Mouse (Mus musculus): Measurements from ENCODE around the gene Smad3.

Gene Smad3

GRCm38 (mm10) chr9:63718735-63719358 lies 38.9 kb downstream of the Smad3 start:
- DNase-seq: no peak

- no peak for DNase-seq
Observed at GRCm38 (mm10) chr9:63718170-63718569, 39.6 kb downstream of the Smad3 start.

- DNase-seq: no peak
Observed at GRCm38 (mm10) chr9:63717474-63718005, 40.3 kb downstream of the Smad3 start.

DNA sequence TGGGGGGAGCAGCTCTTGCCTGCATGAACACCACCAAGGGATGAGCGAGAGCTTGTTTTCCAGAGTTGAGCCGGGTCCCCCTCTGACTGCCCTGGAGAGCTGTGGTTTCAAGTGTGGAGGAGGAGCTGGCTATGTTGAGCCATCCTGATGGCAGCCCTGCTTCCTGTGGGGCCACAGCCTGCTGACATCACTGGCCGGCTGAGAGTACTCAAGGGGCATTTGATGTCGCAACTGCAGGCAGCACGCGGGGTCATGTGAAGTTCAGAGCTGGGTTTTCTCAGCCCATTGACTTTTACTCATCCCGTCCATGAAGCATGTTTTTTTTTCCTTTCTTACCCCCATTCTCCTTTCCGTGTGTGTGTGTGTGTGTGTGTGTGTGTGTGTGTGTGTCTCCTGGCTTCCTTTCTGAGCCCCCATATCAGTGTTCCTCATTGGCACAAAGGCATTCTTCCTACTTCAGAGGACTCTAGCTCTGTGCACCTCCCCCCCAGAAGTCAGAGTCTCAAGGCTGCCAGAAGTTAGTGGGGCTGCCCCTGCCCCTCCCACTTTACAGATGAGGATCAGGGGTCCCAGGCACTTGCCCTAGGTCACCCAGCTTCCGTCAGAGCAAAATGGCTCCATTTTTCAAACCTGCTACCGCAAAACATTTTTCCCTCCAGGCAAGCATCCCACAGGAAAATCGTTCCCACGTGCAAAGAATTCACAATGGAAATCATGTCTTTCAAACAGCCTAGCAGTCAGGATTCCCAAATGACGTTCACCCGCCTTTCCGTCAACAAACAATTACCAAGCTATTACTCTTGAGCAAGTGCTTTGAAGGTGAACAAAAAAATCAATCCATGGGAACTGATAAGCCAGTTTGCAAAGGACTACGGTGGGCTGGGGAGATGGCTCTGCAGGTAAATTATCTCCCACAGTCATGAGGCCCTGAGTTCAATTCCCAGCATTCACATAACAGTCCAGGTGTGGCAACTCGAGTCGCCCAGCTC lies 41.4 kb downstream of the Smad3 start:
- DNase-seq: no peak

DNA sequence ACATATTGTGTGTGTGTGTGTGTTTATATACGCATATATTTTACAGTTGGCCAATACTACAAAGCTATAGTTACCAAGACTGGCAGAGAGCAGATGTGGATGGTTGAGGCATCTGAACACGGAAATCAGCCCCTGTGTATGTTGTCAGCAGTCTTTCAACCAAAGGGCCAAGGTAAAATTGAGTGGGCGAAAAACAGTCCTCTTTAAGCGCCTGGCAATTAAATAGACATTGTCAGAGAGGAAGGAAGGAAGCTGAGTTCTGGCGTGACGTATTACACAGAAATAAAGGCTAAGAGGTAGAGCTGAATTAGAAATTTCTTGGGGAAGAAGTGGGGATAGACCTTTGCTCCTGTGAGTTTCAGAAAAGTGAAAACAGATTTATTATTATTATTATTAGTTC lies 43.2 kb downstream of the Smad3 start:
- no peak for DNase-seq

DNA sequence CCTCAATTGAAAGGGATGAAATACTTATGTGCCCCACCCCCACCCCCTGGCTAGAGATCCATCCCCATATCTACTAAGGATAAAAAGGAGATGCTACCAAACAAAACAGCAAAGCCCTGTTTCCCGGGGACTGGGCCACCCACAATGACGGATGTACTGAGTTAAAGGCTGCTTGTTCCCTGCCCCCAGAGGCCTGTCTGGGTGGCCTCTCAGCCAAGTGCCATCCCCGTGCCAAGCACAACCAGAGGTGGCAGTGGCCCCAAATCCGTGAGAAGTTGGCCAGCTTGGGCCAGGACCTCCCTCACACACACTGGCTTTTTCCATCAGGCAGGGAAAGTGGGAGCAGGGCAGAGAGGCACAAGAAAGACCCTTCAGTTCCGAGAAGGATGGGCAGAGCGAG lies 45.0 kb downstream of the Smad3 start:
- DNase-seq: peak; percentile 29

DNA sequence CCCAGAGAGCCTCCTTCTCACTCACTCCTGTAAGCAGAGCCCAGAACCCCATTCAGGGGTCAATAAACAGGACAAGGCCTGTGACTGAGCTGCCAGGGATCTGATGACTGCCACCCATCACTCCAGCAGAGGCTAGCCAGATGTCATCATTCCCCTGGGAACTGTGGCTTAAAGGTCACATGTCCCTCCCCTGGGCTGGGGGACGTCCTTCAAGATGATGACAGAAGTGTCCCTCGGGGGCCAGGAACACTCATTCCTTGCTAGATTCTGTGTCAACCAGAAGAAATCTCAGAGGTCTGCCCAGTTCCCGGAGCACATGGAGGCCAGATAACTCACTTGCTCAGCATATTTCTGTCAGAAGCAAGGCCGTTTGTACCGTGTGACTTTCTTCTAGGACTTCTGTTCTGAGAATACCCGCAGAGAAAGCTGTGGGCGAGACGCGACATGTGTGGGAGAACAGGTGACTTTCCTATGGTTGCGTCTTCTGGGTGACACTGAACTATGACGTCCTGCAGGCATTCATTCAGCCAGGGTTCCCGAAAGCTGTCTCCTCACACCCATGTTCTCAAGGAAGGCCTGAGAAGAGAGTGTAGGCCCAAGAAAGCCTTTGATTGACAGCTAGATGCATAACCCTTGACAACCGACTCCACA lies 46.1 kb downstream of the Smad3 start:
- DNase-seq: no peak

GRCm38 (mm10) chr9:63709857-63710256 lies 47.9 kb downstream of the Smad3 start:
- no peak for DNase-seq

GRCm38 (mm10) chr9:63709266-63709665 lies 48.5 kb downstream of the Smad3 start:
- DNase-seq: no peak

GRCm38 (mm10) chr9:63707816-63708588 lies 49.8 kb downstream of the Smad3 start:
- DNase-seq: no peak

DNA sequence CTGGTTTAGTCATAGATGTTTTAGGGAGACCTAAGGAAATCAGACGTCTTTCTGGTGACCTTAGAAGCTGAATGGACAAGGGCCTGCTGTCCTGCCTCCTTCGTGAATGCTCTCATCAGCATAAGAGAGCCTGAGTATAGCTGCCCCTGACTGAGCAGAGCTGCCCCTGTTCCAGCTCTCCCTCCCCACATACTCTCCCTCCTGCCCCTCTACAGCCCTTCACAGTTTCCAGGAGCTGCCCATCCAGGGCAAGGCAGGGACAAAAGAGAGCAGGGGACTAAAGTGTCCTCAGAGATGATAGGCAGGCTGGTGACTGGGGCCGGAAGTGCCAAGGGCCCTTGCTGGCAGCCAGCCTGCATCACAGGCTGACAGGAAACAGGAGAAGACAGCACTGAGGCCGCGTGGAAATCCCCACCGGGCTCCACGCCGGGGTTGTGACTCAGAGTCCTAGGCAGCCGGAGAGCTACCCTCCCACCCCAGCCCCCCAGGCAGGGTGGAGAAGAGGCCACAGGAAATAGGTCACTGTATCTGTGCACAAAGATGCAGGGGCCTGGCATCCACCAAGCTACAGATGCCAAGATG lies 51.6 kb downstream of the Smad3 start:
- no peak for DNase-seq

GRCm38 (mm10) chr9:63704979-63705751 lies 52.6 kb downstream of the Smad3 start:
- no peak for DNase-seq

- DNase-seq: no peak
Observed at GRCm38 (mm10) chr9:63704131-63704530, 53.7 kb downstream of the Smad3 start.

DNA sequence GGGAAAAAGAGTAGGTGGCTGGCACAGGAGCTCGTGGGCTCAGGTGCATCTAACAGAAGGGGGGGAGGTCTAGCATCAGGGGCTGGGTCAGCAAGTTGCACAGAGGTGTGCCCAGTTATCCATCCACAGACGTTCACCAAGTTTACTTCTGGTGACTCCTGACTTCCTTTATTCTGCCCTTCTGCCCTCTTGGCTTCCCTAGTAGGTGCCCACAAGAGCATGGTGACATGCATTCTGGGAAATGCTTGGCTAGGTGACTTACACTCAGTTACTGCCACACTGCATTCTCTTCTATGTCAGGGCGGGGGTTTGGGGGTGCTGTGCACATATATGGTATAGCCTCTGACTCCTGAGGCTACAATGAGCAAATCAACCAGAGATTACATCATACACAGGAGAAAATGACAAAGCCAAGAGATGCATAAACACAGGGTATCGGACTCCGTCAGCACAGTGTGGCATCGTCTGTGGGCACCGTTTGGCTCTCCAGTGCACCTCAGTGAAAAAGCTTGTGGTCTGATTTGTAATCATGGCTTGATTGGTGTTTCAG lies 54.5 kb downstream of the Smad3 start:
- no peak for DNase-seq

GRCm38 (mm10) chr9:63702502-63703013 lies 55.2 kb downstream of the Smad3 start:
- DNase-seq: no peak

- DNase-seq: no peak
Observed at GRCm38 (mm10) chr9:63701957-63702309, 55.9 kb downstream of the Smad3 start.

DNA sequence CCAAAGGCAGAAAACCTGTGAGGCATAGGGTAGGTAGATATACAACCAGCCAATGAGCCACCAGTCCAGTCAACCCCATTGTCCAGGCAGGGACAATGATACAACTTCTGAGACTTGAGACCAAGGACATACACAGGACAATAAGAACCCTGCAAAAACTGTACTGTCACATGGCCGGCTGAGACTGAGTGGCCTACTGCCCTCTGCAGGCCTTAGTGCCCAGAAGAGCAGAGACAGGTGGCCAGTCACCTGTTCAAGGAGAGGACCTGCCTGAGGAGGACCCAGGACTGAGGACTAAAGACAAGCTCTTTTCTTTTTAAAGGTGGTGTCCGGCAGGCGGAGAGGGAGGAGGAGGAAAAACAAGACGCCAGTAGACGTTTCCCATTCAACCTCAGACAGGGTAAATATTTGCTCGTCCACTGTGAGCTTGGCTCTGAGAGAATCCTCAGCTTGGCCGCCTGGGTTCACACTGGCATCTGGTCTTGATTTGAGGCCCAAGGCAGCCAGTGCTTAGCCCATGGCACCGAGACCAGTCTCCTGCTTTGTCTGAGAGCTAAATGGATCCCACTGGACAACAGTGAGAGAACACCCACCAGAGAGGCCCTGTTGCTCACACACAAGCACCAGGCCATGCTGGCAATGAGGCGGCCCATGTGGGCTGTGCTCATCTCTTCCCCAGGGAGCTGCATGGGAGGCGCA lies 56.4 kb downstream of the Smad3 start:
- DNase-seq: no peak

DNA sequence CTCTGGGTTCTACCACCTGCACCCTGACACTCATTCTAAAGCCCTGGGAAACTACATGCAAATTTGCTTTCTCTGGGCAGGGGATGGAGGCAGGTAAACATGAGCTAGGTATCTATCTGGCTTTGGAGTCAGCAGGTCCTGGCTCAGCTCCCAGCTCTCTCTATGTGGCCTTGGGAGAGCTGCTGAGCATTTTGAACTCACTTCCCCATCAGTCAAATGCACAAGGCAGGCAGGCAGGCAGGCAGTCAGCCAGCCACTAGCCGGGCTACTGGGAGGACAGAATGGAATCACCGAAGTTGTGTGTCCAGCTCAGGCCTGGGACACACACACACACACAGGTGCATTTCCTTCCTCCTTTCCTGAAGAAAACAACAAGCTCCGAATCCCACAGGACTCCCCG lies 58.6 kb downstream of the Smad3 start:
- no peak for DNase-seq

- DNase-seq: no peak
Observed at GRCm38 (mm10) chr9:63698320-63699045, 59.3 kb downstream of the Smad3 start.

DNA sequence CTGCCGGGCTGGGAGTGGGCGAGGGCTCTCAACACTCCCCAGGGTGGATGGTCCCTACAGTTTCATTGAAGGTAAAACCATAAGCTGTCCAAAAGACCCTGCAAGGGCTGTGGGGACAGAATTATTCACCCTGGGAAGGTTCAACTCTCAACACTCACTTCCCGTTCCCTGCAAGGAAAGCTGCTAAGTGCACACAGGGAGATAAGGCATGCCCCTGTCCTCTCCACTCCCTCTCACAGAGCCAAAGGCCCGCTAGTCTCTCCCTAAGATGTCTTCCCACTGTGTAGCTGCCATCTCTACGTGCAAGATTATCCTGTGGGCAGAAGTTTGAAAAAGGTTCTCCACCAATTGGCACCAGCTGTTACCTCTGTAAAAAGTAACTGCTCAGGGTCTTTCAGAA lies 60.2 kb downstream of the Smad3 start:
- DNase-seq: no peak
